Mouse (Mus musculus) cerebral cortex, adult 2 months (tissue): ENCODE data around the gene Ppef2.

Experiments used
- WGBS: fragments of 180-500 bp; shearing (Covaris S2); methylation state at CpG from one replicate; pipeline ENCODE4 v1.1.7; 2018; 5-methylcytosine and 5-hydroxymethylcytosine counted together

Gene Ppef2

GRCm38 (mm10) chr5:92256218-92256617 lies at the start of gene Ppef2:
Gene Ppef2, minus strand, starts transcription at chr5:92256278.
- WGBS: 45% methylated on average over 6 of the region's 6 CpGs

DNA sequence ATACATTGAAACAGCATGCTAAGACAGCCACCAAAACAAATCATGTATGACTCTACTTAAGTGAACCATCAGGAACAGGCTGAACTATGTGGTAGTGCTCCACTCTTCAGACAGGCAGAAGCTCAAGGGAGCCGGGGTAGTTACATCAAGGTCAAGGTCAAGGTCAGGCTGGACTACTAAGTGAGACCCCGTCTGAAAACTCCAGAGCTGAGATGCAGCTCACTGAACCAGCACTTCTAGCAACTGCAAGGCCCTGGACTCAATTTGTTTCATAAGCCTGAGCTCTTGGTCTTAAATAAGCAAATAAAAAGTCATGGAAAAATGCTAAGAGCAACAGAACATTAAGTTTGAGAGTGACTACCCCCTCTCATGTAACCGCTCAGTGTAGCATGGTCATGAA lies 48.2 kb upstream of the Ppef2 start:
- WGBS: 90% methylated on average over 3 of the region's 3 CpGs

DNA sequence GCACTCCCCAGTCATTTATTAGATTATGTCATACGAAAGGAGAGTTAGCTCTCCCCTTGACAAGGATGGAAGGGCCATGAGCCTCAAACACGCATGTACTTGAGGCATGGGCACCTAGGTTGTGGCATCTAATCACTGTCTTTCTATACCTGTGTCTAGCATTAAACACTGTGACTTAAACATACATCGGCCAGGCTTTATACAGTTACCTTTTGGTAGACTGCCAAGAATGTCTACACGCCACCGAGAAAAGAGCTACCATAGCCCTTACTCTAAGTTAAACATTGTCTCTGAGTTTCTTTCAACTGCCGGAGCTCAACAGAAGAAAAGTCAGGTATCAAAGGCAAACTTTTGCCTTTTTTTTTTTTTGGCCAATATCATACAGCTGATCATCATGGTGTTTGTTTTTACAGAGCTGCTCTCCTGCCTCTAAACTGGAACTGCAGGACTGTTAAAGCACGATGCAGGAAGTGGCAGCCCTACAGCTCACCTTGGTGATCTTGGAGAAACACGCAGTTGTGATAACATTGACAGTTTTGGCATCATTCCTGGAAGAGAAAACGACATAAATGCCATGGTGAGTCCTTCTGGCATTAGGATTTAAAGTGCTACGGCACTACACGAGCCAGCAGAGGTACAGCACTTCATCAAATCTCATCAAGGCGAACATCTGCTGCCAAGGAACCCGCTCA lies 46.2 kb upstream of the Ppef2 start:
- WGBS: 73% methylated on average over 13 of the region's 13 CpGs

DNA sequence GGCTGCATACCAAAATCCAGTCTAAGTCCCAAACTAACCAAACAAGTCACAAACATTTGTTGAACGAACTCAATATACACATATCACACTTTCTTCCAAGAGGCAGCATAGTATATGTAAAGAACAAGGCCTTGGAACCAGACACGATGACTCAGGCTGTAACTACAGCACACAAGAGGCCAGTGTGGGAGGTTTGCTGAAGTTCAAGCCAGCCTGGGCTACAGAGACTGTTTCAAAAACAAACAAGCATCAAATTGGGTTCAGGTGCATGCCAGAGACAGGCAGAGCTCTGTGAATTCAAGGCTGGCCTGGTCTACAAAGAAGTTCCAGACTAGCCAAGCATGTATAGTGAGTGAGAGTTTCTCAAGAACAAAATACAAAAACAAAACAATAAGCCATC lies 38.4 kb upstream of the Ppef2 start:
- WGBS: 69% methylated on average over 2 of the region's 2 CpGs

DNA sequence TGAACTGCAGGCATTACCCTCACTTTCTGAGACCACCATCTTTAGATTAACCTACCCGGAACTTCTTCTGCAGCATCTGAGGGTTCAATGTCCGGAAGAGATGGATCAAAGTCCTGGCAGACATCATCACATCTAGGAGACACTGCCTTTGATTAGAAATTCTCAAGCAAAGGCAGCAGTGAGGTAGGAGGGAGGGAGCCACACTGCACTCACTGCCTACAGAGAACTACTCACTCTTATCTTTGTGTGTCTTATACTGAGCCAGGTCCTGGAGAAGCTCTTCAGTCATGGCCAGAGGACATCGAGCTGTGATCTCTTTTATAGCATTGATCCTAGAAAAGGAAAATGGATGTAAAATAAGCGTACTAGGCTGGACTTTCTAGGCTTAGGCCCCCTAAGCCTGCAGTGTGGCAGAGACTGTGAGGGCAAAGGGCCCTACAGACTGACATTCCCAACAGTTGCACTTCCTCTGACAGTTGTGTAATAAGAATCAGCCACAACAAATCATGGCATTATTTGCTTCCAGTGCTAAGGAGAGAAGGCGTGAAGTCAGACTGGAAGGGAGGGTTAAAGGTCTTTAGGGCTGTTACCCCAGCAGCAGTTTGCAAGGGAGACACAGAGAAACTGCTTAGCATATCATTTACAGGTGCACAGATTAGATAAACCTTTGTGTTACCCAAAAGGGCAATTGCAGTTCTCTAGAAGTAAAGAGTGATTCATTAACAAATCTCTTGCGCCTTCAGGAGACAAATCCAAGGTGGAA lies 35.8 kb upstream of the Ppef2 start:
- 96% methylated on average over 6 of the region's 6 CpGs for WGBS

DNA sequence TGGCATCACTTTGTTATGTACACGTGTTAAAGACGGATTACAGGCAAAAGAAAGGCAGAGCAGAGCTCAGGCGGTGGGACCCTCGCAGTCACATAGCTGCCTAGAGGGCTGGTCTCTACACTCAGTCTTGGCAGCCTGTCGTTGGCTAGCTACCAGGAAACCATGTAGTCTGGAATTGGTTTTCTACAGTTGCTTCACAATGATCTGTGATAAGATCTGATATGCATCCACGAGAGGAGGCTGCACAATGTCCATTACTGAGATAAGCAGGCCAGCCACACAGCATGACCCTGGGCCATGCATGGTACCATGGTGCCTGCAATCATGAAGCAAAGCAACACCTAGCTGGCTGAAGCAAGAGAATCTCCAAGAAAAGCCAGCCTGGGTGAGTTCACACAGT lies 31.8 kb upstream of the Ppef2 start:
- WGBS: 88% methylated on average over 6 of the region's 6 CpGs

DNA sequence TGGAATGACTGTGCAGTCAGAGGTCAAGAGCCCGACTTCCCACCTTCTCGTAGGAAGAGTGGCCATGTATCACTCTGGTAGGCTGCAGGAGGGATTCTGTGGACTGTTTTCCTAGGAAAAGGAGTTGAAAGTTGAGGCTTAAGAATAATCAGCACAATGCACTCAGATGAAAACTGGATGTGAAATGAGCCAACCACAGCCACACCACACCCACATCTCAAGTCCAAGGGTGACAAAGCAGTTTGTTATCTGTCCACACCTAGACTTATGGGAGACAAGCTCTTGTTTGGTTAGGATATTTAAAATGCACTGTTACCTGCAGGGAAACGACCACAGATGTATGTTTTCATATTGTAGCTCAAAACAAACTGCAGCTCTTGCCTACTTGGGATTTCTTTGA lies 27.0 kb upstream of the Ppef2 start:
- 77% methylated on average over 3 of the region's 3 CpGs for WGBS

DNA sequence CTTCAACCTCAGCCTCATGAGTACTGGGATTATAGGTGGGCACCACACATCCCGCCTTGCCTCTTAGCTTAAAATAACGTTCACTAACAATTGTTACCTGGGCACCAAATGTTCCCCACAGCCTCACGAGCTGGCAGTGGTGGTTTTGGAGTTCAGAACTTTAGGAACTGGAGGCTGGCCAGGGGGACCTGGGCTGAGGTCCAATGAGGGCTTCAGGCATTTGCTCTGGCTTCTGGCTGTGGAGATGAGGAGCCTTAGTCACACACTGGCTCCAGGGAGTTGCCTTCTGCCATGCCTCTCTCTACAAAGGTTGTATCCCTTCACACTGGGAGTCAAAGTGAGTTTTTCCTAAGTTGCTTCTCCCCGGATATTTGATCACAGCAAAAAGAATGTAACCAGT lies 26.5 kb upstream of the Ppef2 start:
- 63% methylated on average over 4 of the region's 4 CpGs for WGBS

DNA sequence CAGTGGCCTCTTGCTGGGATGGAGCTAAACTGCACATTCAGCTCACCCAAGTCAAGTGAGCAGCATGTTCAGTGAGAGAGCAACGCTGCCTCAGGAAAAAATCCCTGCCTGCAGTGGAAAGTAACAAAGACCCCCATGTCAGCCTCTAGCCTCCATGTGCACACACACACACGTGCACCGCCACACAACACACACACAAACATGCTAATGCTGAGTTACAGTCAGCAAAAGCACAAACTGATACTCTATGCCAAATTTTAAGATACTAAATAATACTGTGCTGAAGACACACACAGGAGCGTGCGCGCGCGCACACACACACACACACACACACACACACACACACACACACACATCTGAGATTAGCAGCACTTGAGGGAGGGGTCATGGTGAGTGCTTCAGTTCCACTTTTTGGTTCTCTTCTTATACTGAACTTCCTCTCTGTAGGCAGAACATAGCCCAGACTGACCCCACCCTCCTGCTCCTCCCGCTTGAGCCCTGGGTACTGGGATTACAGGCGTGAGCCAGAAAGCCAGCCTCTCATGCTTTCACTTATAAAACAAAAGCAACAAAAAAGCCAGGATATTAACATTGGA lies 23.0 kb upstream of the Ppef2 start:
- 82% methylated on average over 10 of the region's 10 CpGs for WGBS

GRCm38 (mm10) chr5:92277437-92278394 lies 21.6 kb upstream of the Ppef2 start, which contains the start of gene Naaa:
Gene Naaa, minus strand, starts transcription at chr5:92278170.
- WGBS: 3% methylated on average over 54 of the region's 54 CpGs

GRCm38 (mm10) chr5:92270496-92270895 lies 14.4 kb upstream of the Ppef2 start:
- 91% methylated on average over 7 of the region's 7 CpGs for WGBS

DNA sequence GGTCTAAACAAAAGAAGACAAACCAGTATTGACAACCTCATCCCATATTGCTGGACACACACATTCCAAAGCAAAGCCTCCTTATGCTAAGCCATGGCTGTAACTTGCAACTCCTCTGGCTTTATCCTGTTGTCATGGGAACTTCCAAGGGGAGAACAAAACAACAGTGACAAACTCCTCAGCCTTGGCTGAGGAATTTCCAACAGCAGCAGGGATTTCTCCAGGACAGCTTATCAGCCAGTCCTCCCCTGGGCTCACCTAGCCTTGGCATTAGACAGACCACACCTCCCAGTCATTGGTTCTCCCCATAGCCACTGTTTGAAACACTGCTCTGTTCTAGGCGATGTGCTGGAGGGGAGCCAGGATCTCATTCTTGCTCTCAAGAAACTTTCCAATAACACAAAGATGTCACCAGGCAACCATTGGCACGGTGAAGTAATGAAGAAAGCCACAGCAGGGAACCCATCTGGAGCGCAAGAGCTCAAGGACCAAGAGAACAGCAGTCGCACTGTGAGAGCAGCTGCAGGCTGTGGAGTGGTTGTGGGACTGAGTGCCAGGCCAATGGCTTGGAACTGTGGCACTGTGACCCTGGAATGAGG lies 7.8 kb upstream of the Ppef2 start:
- WGBS: 31% methylated on average over 4 of the region's 4 CpGs

DNA sequence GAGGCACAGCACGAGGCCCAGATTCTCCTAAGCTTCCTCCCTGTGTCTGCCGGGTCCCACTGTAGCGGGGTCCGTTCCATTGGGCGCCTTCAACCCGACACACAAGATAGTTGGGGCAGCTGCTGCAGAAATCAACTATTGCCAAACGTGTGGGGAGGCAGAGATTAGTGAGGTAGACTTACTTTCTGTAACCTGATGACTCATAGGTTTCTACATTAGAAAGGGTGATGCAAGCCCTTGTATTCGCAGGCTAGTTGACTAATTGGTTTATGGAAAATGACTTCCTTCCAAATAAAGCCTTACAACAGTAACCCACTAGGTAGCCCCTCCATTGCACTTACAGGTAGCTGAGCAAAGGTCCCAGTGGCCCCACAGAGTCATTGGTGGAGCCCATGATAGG lies 6.6 kb upstream of the Ppef2 start:
- 93% methylated on average over 8 of the region's 8 CpGs for WGBS

DNA sequence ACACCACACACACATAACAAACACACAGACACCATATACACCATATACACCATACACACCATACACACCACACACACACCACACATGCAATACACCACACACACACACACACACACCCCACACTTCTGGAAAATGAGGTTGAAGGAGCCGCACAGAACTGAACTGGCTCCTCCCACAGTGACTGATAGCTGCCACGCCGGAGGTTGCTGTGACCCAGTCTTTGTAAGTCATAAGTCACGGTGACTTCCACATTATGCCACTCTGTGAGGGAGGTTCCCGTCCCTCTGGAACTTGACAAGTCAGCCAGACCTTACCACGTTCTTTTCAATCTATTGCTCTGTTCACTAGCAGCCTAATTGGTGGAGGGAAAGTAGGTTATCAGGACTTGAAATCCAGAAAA lies 1.6 kb downstream of the Ppef2 start:
- WGBS: 80% methylated on average over 6 of the region's 6 CpGs

GRCm38 (mm10) chr5:92252797-92253343 lies 3.2 kb downstream of the Ppef2 start:
- WGBS: 16% methylated on average over 18 of the region's 18 CpGs

- WGBS: 91% methylated on average over 6 of the region's 6 CpGs
Measured at GRCm38 (mm10) chr5:92252031-92252430, 4.0 kb downstream of the Ppef2 start.

DNA sequence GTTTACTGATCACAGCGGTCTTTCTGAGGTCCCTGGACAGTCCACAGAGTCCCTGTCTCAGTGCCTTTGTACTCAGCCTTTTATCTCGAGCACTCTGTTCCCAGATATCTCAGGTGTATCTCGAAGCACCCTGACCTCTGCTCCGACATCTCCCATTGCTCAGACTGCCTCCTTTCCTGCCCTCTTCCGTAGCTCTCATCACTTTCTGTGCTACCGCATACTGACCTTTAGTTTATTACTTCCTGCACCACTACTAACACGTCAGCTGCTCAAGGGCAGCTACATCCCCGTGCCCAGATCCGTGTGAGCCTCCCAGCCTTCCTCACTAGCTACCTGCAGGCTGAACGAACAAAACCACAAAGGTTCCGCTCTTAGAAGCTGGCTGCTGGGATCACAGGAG lies 7.5 kb downstream of the Ppef2 start:
- 92% methylated on average over 11 of the region's 11 CpGs for WGBS

DNA sequence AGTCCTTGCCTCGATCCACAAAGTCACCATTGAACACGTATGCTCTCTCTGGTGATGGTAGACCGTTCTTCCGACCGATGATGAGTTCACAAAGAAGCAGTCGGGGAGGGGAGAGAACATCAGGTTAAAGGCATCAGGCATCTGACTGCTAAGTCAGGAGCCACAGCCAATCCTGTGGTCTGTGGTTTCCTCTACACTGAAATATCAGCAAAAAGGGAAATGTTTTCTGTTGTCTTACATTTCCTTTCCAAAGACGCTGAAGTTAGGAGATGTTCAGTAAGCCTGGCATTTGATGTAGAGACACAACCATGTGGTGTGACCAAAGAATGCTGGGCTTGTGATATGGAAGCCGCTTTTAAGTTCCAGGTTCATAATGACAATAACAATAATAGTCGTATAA lies 10.6 kb downstream of the Ppef2 start:
- WGBS: 92% methylated on average over 9 of the region's 9 CpGs

DNA sequence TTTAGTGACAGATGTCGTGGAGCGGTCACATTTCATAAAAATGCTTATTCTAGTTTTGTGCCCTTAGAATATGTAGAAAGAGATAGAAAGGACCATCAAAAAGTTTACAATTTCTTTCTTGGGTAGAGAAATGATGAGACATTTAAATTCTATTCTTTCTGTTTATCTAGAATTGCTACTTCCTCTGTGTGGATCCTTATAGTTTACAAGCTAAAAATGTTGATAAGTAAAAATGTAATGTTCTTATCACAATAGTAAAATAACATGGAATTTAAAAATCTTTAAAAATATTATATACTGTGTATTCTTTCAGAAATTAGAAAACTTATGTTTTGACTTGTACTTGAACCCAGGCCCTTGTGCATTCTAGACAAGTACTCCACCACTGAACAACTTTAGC lies 11.2 kb downstream of the Ppef2 start:
- over 99% methylated on average over 2 of the region's 2 CpGs for WGBS

- 49% methylated on average over 12 of the region's 12 CpGs for WGBS
Measured at GRCm38 (mm10) chr5:92240769-92241168, 15.3 kb downstream of the Ppef2 start.
